ENCODE assay signal across 16 mouse cellular contexts in the genomic region with DNA sequence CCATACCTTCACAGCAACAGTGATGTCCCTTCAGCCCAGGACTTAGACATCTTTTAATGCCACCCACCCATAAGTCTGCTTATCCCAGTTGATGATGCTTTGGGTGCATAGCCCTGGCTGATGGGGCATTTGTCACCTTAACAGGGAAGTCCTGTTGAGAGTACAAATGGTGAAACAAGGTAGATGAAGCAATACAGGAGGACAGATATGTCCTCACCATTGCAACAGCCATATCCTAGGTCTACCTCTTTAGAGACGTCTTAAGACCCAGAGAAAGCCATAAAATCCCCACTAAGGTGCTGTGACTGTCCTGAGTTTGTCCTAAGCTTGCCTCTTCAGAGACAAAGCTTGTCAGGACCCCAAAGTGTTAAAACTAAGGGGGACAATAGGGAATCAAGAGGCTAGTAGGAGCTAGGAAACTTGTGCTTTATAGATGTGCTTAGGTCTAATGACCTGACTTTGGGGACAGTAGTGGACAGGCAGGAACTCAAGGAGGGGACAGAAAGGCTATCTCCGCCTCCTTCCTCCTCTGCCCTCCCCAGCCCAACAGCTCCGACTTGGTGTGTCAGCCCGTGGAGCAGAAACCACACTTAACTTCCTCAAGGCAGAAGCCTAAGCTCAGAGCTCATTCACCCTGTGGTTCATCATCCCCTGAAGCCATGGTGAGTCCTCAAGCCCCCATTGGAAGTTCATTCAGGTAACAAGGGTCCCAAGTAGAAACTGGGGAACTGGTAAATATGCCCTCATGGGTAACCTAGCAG. TPM values are rescaled to one million over a fixed set of nuclear protein-coding genes. Genes with fewer than 3 reads are reported as not detected.
A peak's percentile ranks its signal among the peaks of the same experiment; 100 is the strongest.
DNase-seq lines count a peak whose midpoint lies in the region; ATAC-seq and TF ChIP-seq lines count a peak whose summit lies in the region.
"Had no signal": no experiment of that assay in that cellular context is flagged by ENCODE, and none has a peak within 500 bp of the region (broad histone marks: within the 10 kb centered on the region; RNA-seq: fewer than 3 reads in every experiment).

A gene (plus strand): TSS at position 541 of the 761 bp plus-strand sequence.

- no peak within 1 kb of the TSS for H3K27ac ChIP-seq in liver, embryonic 12.5 days
- peak within 1 kb of the TSS; percentile 33; the same call in 1 of the 2 replicates for H3K27ac ChIP-seq in cortical plate, adult 2 months (ENCODE audit: insufficient read depth, low read length)
- no peak within 1 kb of the TSS for H3K27ac ChIP-seq in liver, embryonic 14.5 days
- H3K27ac ChIP-seq: gastrocnemius, adult 2 months; heart, embryonic 10.5 days; kidney, embryonic 15.5 days; neural tube, embryonic 13.5 days had no signal

- peak; percentile 24 for DNase-seq in liver
- no peak for DNase-seq in liver, embryonic 14.5 days (ENCODE audit: low read depth in 3 of 3, low spot score in 3 of 3)
- no peak for DNase-seq in gastrocnemius, postnatal 25 days
- DNase-seq in left cerebral cortex, postnatal 36 days (ENCODE audit: low spot score in 2 of 2) = no peak
- DNase-seq: cerebellum, adult 9-10 months; gastrocnemius, adult 2 months; heart, postnatal 36 days; thymus, postnatal 36 days had no signal

- no peak for TF ChIP-seq EP300 in liver, embryonic 14.5 days (IDR thresholded peaks at IDR 0.05; ENCODE audit: low read depth)

- H3K4me2 ChIP-seq in liver, embryonic 12.5 days = no peak within 1 kb of the TSS
- peak within 1 kb of the TSS; percentile 15; the same call in 1 of the 2 replicates for H3K4me2 ChIP-seq in liver, embryonic 14.5 days (ENCODE audit: low read depth)
- H3K4me2 ChIP-seq: kidney, embryonic 15.5 days; neural tube, embryonic 13.5 days had no signal

- ATAC-seq in liver, embryonic 12.5 days = no peak
- ATAC-seq in liver, embryonic 14.5 days (ENCODE audit: insufficient read depth) = no peak
- ATAC-seq in neutrophil, adult 5-6 weeks (ENCODE audit: extremely low read depth, insufficient number of reproducible peaks, low FRiP score, poor library complexity, severe bottlenecking) = peak; percentile 57
- ATAC-seq: forebrain, embryonic 16.5 days had no signal

- TF ChIP-seq POLR2A in cortical plate, adult 2 months (IDR thresholded peaks at IDR 0.05; ENCODE audit: extremely low read depth, insufficient read depth, low read length) = no peak

- no peaks in the 10 kb centered on the region for H3K9me3 ChIP-seq in liver, embryonic 12.5 days (replicated peaks)
- no peaks in the 10 kb centered on the region for H3K9me3 ChIP-seq in liver, embryonic 14.5 days (ENCODE audit: control insufficient read depth, low read length)
- H3K9me3 ChIP-seq: heart, embryonic 10.5 days; kidney, embryonic 15.5 days; neural tube, embryonic 13.5 days had no signal

- peaks cover 30% of the 10 kb centered on the region for H3K4me1 ChIP-seq in liver, embryonic 12.5 days
- no peaks in the 10 kb centered on the region; the same call in 1 of the 2 replicates for H3K4me1 ChIP-seq in cortical plate, adult 2 months (ENCODE audit: control insufficient read depth, insufficient read depth, low read length)
- peaks cover 0 to 9% of the 10 kb centered on the region in 2 experiments; a peak in 1 of 4 replicates for H3K4me1 ChIP-seq in liver, embryonic 14.5 days (replicated peaks; ENCODE audit: control insufficient read depth in 2 of 2, insufficient read depth in 2 of 2, low read length in 1 of 2)
- H3K4me1 ChIP-seq: kidney, embryonic 15.5 days; neural tube, embryonic 13.5 days had no signal

- 38% methylated on average over 4 of the region's 4 CpGs for WGBS in liver, embryonic 12.5 days (ENCODE audit: insufficient replicate concordance)
- WGBS in liver, embryonic 14.5 days (ENCODE audit: insufficient replicate concordance) = 33% methylated on average over 4 of the region's 4 CpGs

- no peaks in the 10 kb centered on the region for H3K27me3 ChIP-seq in liver, embryonic 12.5 days (replicated peaks)
- H3K27me3 ChIP-seq in liver, embryonic 14.5 days (ENCODE audit: control insufficient read depth, insufficient read depth, low read length) = no peaks in the 10 kb centered on the region
- H3K27me3 ChIP-seq: kidney, embryonic 15.5 days; neural tube, embryonic 13.5 days had no signal

- TF ChIP-seq CTCF in cortical plate, adult 2 months (IDR thresholded peaks at IDR 0.05; ENCODE audit: extremely low read depth, insufficient read depth, low read length) = no peak
- no peak for TF ChIP-seq CTCF in liver, embryonic 14.5 days (IDR thresholded peaks at IDR 0.05; ENCODE audit: low read depth)

- H3K36me3 ChIP-seq in liver, embryonic 12.5 days = peaks cover 24% of the 10 kb centered on the region
- H3K36me3 ChIP-seq in liver, embryonic 14.5 days (replicated peaks; ENCODE audit: control insufficient read depth, insufficient read depth, low read depth) = no peaks in the 10 kb centered on the region; the same call in none of the 2 replicates

- H3K4me3 ChIP-seq in liver, embryonic 12.5 days = no peak within 1 kb of the TSS
- H3K4me3 ChIP-seq in cortical plate, adult 2 months (ENCODE audit: insufficient read depth, low read length) = no peak within 1 kb of the TSS
- no peak within 1 kb of the TSS; a peak in 1 of 4 replicates for H3K4me3 ChIP-seq in liver, embryonic 14.5 days (ENCODE audit: insufficient read depth in 1 of 2, low read depth in 2 of 2, low read length in 2 of 2)
- H3K4me3 ChIP-seq: gastrocnemius, adult 2 months; heart, embryonic 10.5 days; kidney, embryonic 15.5 days; neural tube, embryonic 13.5 days had no signal

- intact Hi-C loops in left cerebral cortex, postnatal 36 days (cut with DNase I) = no loop called here

- no peak within 1 kb of the TSS for H3K9ac ChIP-seq in liver, embryonic 12.5 days
- H3K9ac ChIP-seq in liver, embryonic 14.5 days (replicated peaks) = no peak within 1 kb of the TSS; the same call in 1 of the 2 replicates
- H3K9ac ChIP-seq: kidney, embryonic 15.5 days; neural tube, embryonic 13.5 days had no signal

RNA-seq across cellular contexts. Expression of the gene that starts here (rescaled TPM):
- 0.69 and 1.2 TPM in 2 replicates for polyA plus RNA-seq in liver, embryonic 12.5 days (2016; fragmentation: Nextera tagmentation; extraction: Ambion mirVana)
- 0.42 TPM in 1 of 2 replicates, not detected in the other for polyA plus RNA-seq in cortical plate, adult 2 months (2012; rRNA removed)
- polyA plus RNA-seq in liver, embryonic 14.5 days (2012; rRNA removed) = 1.1 and 1.6 TPM in 2 replicates
- 1.6 and 2.8 TPM in 2 replicates for polyA plus RNA-seq in liver, embryonic 14.5 days (2014; fragmentation: Nextera tagmentation; extraction: Ambion mirVana)
- total RNA-seq in neutrophil, adult 5-6 weeks (2017) = 64.7 and 68.6 TPM in 2 replicates
- not detected for total RNA-seq in gastrocnemius, postnatal 25 days (2021)
- total RNA-seq in left cerebral cortex, postnatal 36 days (2021) = under 1 TPM in 1 of 2 experiments, not detected in 1; 0.68 TPM
- total RNA-seq: megakaryocyte-erythroid progenitor cell, adult 5-6 weeks had no signal
- polyA plus RNA-seq: kidney, embryonic 15.5 days had no signal

Comparison
In these comparisons a context has a peak if more than half of its experiments do, and no peak if none do; other contexts are left out.
1. RNA of the gene that starts here (total RNA-seq): 64.7 to 68.6 TPM in neutrophil, adult 5-6 weeks; 0.68 TPM in left cerebral cortex, postnatal 36 days and not detected in gastrocnemius, postnatal 25 days; every median in the first group is over 10 times any median in the second.